Mouse (Mus musculus) forebrain, postnatal 0 days (tissue): ENCODE measurements around the gene Gcnt2. TPM values are rescaled to one million over a fixed set of nuclear protein-coding genes. Genes with fewer than 3 reads are reported as not detected.

Experiments
- ATAC-seq: fragments of 200-750 bp; cut with Nextera tagmentation; 2 replicates; pipeline ENCODE4 v1.8.0; 2017; ENCODE audit warnings: mild to moderate bottlenecking, moderate library complexity
- DNase-seq: peaks from one replicate; pipeline ENCODE4 v3.0.0-alpha.2; 2015
- H3K27ac ChIP-seq: fragments of 300-500 bp; sonication (generic); 2 replicates; pipeline ENCODE4 v1.5.1; 2014; ENCODE audit warnings: low read depth, mild to moderate bottlenecking, antibody characterized with exemption, low read length, moderate library complexity, mixed read lengths
- H3K27me3 ChIP-seq: fragments of 300-500 bp; sonication (generic); 2 replicates; pipeline ENCODE4 v1.6.1; 2014; ENCODE audit warnings: mild to moderate bottlenecking, low read length, mixed read lengths; ENCODE audit not compliant: insufficient read depth
- H3K36me3 ChIP-seq: fragments of 300-500 bp; sonication (generic); 2 replicates; pipeline ENCODE4 v1.6.1; 2014; ENCODE audit warnings: mild to moderate bottlenecking, moderate library complexity; ENCODE audit not compliant: insufficient read depth
- H3K4me1 ChIP-seq: fragments of 300-500 bp; sonication (generic); 2 replicates; pipeline ENCODE4 v1.6.1; 2014; ENCODE audit warnings: antibody characterized with exemption; ENCODE audit not compliant: insufficient read depth
- H3K4me2 ChIP-seq: fragments of 300-500 bp; sonication (generic); 2 replicates; pipeline ENCODE4 v1.6.1; 2014; ENCODE audit warnings: low read depth, mild to moderate bottlenecking, moderate library complexity
- H3K4me3 ChIP-seq: fragments of 300-500 bp; sonication (generic); 2 replicates; pipeline ENCODE4 v1.5.1; 2014; ENCODE audit warnings: low read depth, low read length, mixed read lengths
- H3K9ac ChIP-seq: fragments of 300-500 bp; sonication (generic); 2 replicates; pipeline ENCODE4 v1.6.1; 2014; ENCODE audit warnings: mild to moderate bottlenecking
- H3K9me3 ChIP-seq: fragments of 300-500 bp; sonication (generic); 2 replicates; pipeline ENCODE4 v1.6.1; 2016; ENCODE audit warnings: low read length
- CTCF ChIP-seq: sonication (generic); IDR thresholded peaks from 2 replicates; pipeline ENCODE4 v1.5.1; 2016; ENCODE audit warnings: antibody characterized with exemption, control low read depth, low read depth
- WGBS: fragments of 180-500 bp; shearing (Covaris S2); extraction: QIAGEN DNeasy Blood & Tissue Kit; methylation state at CpG from one replicate; pipeline ENCODE4 v1.1.7; 2014; 5-methylcytosine and 5-hydroxymethylcytosine counted together
- polyA plus RNA-seq: library from polyadenylated mRNA; unstranded; fragments of >200 nt; fragmentation: Nextera tagmentation; extraction: Ambion mirVana; gene quantifications from 2 replicates; pipeline ENCODE4 v1.2.1, GENCODE M21; 2015
- total RNA-seq: library from RNA; depleted of rRNA; stranded (reverse); fragments of >200 nt; gene quantifications from 2 replicates; pipeline ENCODE4 v1.2.3, GENCODE M21; 2014

The Gcnt2 gene
- total and polyA plus RNA-seq, 2 experiments from 2014 or later, result 3.3 to 8.2 TPM

- H3K9me3 ChIP-seq, result no peaks in the 10 kb centered on the region
- H3K27me3 ChIP-seq, result no peaks in the 10 kb centered on the region
- H3K4me2 ChIP-seq, result no peak overlapping the region
- no peak overlapping the region for H3K27ac ChIP-seq
- no peak for TF ChIP-seq CTCF
- WGBS, result 53% methylated on average over 6 of the region's 6 CpGs
- H3K4me3 ChIP-seq, result no peak overlapping the region
- no peak overlapping the region for H3K9ac ChIP-seq
- no peak for DNase-seq
- no peak for ATAC-seq
- H3K36me3 ChIP-seq, result no peaks in the 10 kb centered on the region
- no peaks in the 10 kb centered on the region for H3K4me1 ChIP-seq
Measured at GRCm38 (mm10) chr13:40953231-40953630, 93.7 kb downstream of the Gcnt2 start.

- Histone ChIP-seq H3K4me1 (no peaks in the 10 kb centered on the region), H3K27me3 (no peaks in the 10 kb centered on the region), H3K9me3 (no peaks in the 10 kb centered on the region), H3K4me3 (no peak overlapping the region), H3K9ac (no peak overlapping the region), H3K27ac (no peak overlapping the region), H3K4me2 (no peak overlapping the region), H3K36me3 (peaks cover 3% of the 10 kb centered on the region; the same call in 1 of the 2 replicates)
- DNase-seq (no peak), ATAC-seq (no peak)
- 87% methylated on average over 7 of the region's 7 CpGs for WGBS
- TF ChIP-seq CTCF, result no peak
Measured at GRCm38 (mm10) chr13:40955773-40956172, 96.2 kb downstream of the Gcnt2 start.

GRCm38 (mm10) chr13:40967609-40968008, 108.1 kb downstream of the Gcnt2 start:
- H3K9me3 ChIP-seq, result no peaks in the 10 kb centered on the region
- no peak overlapping the region for H3K27ac ChIP-seq
- H3K4me2 ChIP-seq, result no peak overlapping the region
- no peak for TF ChIP-seq CTCF
- no peaks in the 10 kb centered on the region for H3K27me3 ChIP-seq
- no peak for ATAC-seq
- H3K9ac ChIP-seq, result no peak overlapping the region
- WGBS, result 95% methylated on average over 10 of the region's 10 CpGs
- no peak for DNase-seq
- no peaks in the 10 kb centered on the region for H3K36me3 ChIP-seq
- no peaks in the 10 kb centered on the region for H3K4me1 ChIP-seq
- no peak overlapping the region for H3K4me3 ChIP-seq

DNA sequence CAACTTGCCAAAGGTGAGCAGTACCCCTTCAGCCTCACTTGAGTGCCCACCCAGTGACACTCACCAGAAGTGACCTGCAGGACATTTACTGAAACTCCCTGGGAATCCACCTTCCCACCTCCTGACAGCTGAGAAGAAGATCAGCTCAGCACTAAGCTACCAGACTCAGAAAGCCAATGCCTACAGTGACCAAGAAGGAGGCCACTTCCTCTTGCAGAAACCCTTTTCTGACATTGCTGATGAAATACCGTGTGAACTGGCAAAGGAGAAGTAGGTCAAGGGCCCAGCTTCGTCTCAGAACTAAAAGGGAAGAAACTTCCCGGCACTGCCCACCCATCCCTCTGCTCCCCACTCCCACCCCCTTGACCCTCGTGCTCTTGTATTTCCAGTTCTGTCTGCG, 109.0 kb downstream of the Gcnt2 start:
- no peak for ATAC-seq
- TF ChIP-seq CTCF, result no peak
- Histone ChIP-seq H3K27me3 (no peaks in the 10 kb centered on the region), H3K4me2 (no peak overlapping the region), H3K36me3 (no peaks in the 10 kb centered on the region), H3K4me3 (no peak overlapping the region), H3K4me1 (no peaks in the 10 kb centered on the region), H3K27ac (no peak overlapping the region), H3K9ac (no peak overlapping the region), H3K9me3 (no peaks in the 10 kb centered on the region)
- DNase-seq, result no peak
- WGBS, result 85% methylated on average over 5 of the region's 5 CpGs

GRCm38 (mm10) chr13:40969761-40970390, 110.3 kb downstream of the Gcnt2 start:
- Histone ChIP-seq H3K4me3 (no peak overlapping the region), H3K9me3 (no peaks in the 10 kb centered on the region), H3K4me2 (no peak overlapping the region), H3K4me1 (no peaks in the 10 kb centered on the region), H3K27ac (no peak overlapping the region), H3K36me3 (no peaks in the 10 kb centered on the region), H3K27me3 (no peaks in the 10 kb centered on the region), H3K9ac (no peak overlapping the region)
- no peak for ATAC-seq
- 88% methylated on average over 4 of the region's 4 CpGs for WGBS
- no peak for TF ChIP-seq CTCF
- no peak for DNase-seq

DNA sequence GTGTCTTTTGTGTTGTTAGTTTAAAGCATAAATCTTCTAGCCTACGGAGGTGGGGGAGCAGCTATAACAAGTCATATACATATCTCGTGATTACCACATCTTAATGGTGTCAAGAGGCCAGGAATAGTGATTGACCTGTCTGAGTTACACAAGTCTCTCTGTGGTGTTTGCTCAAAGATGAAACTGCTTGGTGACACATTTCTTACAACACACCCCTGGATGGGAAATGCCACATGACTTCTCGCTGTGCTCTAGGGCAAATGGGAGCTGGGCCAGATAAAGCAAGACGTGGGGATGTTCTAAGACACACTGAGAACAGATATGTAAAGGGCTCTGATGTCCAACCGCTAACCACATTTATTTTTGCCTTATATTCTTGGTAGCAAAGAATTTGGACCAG, 111.7 kb downstream of the Gcnt2 start:
- Histone ChIP-seq H3K9ac (no peak overlapping the region), H3K36me3 (no peaks in the 10 kb centered on the region), H3K9me3 (no peaks in the 10 kb centered on the region), H3K27ac (no peak overlapping the region), H3K4me1 (no peaks in the 10 kb centered on the region), H3K27me3 (no peaks in the 10 kb centered on the region), H3K4me2 (no peak overlapping the region), H3K4me3 (no peak overlapping the region)
- WGBS, result 90% methylated on average over 5 of the region's 5 CpGs
- no peak for DNase-seq
- no peak for ATAC-seq
- no peak for TF ChIP-seq CTCF

DNA sequence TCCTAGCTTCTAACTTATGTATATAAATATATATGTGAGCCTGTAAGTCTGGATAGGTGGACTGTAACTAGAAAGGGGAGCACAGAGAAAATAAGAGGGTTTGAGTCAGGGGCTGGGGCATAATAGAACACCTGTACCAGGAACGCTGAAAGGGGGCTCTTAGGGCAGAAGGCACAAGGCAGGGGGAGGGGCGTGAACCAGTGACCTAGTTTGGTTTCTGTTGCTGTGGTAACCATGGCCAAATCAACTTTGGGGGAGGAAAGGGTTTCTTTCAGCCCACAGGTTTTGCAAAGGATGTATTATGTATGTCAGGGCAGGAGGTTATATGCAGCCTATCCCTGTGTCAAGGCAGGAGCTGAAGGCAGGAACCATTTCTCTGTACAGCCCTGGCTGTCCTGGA, 112.3 kb downstream of the Gcnt2 start:
- no peak for TF ChIP-seq CTCF
- ATAC-seq (no peak), DNase-seq (no peak)
- Histone ChIP-seq H3K4me2 (no peak overlapping the region), H3K36me3 (no peaks in the 10 kb centered on the region), H3K9me3 (no peaks in the 10 kb centered on the region), H3K4me3 (no peak overlapping the region), H3K4me1 (no peaks in the 10 kb centered on the region), H3K9ac (no peak overlapping the region), H3K27me3 (no peaks in the 10 kb centered on the region), H3K27ac (no peak overlapping the region)
- 73% methylated on average over 2 of the region's 2 CpGs for WGBS
